Mouse (Mus musculus) layer of hippocampus, adult 2 months (tissue): ENCODE data around the gene Heatr6. TPM values are rescaled to one million over a fixed set of nuclear protein-coding genes. Genes with fewer than 3 reads are reported as not detected.

ENCODE experiments used
- DNase-seq, 2 experiments: peaks; one replicate each; pipeline ENCODE4 v3.0.0; 2022; ENCODE audit warnings: low spot score in 2 of 2
- H3K27ac ChIP-seq: fragments of 200-600 bp; 2 replicates; pipeline ENCODE4 v1.8.1; 2022
- H3K4me3 ChIP-seq: fragments of 200-600 bp; 2 replicates; pipeline ENCODE4 v1.8.1; 2022; ENCODE audit warnings: mild to moderate bottlenecking
- CTCF ChIP-seq: fragments of 200-600 bp; conservative IDR thresholded peaks from 2 replicates; pipeline ENCODE4 v1.8.1; 2022; ENCODE audit warnings: antibody characterized with exemption, mild to moderate bottlenecking, moderate library complexity
- total RNA-seq, 2 experiments: library from RNA; stranded (reverse); gene quantifications; 2 replicates each; pipeline ENCODE4 v1.2.3; 2021

Gene Heatr6
- total RNA-seq, 2 experiments from 2014 or later = 17.3 to 18.9 TPM

GRCm38 (mm10) chr11:83771014-83771413 is 17.5 kb downstream of the Heatr6 start:
- no peak for TF ChIP-seq CTCF
- Histone ChIP-seq H3K27ac (no peak overlapping the region), H3K4me3 (no peak overlapping the region)
- DNase-seq = no peak

DNA sequence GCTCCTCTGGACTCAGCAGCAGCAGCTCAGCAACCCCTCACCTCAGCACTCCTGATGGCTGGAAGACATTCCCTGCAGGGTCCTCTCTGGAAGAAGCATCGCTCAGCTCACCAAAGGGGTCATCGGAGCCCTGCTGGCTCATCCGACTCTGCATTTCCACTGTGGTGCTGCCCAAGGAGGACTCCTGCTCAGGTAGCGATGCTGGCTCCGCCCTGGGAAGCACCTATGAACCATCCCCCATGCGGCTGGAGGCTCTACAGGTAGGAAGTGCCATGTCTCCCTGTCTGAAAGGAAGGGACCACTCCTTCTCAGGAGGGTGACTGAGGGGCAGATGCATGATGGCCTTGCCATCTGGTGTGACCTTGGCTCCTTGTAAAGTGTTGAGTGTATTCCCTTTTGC is 18.8 kb downstream of the Heatr6 start:
- H3K27ac ChIP-seq = no peak overlapping the region
- no peak for TF ChIP-seq CTCF
- no peak for DNase-seq
- no peak overlapping the region for H3K4me3 ChIP-seq

- no peak for DNase-seq
These were observed 20.2 kb downstream of the Heatr6 start for GRCm38 (mm10) chr11:83773691-83774090.

DNA sequence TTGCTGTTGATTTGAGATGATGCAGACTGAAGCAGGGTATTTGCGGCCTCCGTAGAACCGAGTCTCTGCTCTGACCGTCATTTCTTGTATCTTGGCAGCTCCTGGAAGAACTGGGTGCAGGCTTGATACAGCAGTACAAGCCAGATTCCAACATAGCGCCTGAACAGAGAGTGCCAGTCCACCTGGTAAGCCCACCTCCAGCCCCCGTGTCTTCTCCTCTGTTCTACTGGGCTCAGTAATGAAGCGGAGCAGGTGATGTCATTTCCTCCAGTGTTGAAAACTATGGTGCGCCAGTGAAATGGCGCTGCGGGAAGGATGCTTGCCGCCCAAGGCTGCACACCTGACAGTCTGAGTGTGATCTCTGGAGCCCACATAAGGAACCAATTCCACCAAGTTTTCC is 20.8 kb downstream of the Heatr6 start:
- Histone ChIP-seq H3K4me3 (no peak overlapping the region), H3K27ac (no peak overlapping the region)
- no peak for TF ChIP-seq CTCF
- DNase-seq = no peak

More at GRCm38 (mm10) chr11:83773691-83774090, 20.2 kb downstream of the Heatr6 start:
- no peak for TF ChIP-seq CTCF
- H3K27ac ChIP-seq = no peak overlapping the region
- no peak overlapping the region for H3K4me3 ChIP-seq

GRCm38 (mm10) chr11:83776798-83777197 is 23.3 kb downstream of the Heatr6 start:
- TF ChIP-seq CTCF = no peak
- DNase-seq = no peak
- H3K27ac ChIP-seq = no peak overlapping the region
- H3K4me3 ChIP-seq = no peak overlapping the region

- DNase-seq = no peak
- Histone ChIP-seq H3K4me3 (no peak overlapping the region), H3K27ac (0 out of 2 replicates have a peak overlapping the region, but pooled peaks have one; percentile 28)
- TF ChIP-seq CTCF = no peak
These were observed 30.6 kb downstream of the Heatr6 start for GRCm38 (mm10) chr11:83783931-83784600.

DNA sequence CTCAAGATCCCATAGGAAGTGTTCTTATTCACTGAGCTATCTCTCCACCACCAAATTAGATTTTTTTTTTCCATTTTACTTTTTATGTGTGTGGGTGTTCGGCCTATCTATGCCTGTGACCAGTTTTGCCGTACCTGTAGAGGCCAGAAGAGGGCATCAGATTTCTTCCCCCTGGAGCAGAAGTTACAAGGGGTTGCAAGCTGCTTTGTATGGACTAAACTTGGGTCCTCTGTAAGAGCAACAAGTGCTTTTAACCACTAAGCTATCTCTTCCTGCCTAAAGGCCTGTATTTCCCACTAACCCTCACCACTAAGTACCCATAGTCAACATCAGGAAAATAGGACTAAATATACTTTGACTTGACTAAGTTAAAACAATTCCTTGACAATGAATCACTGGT is 31.2 kb downstream of the Heatr6 start:
- Histone ChIP-seq H3K4me3 (no peak overlapping the region), H3K27ac (no peak overlapping the region)
- DNase-seq = peak in 1 of 2 experiments; percentile 46
- TF ChIP-seq CTCF = peak; percentile 71

- peak; percentile 40 to 52 for DNase-seq
These were observed 31.9 kb downstream of the Heatr6 start for GRCm38 (mm10) chr11:83785366-83785765.

DNA sequence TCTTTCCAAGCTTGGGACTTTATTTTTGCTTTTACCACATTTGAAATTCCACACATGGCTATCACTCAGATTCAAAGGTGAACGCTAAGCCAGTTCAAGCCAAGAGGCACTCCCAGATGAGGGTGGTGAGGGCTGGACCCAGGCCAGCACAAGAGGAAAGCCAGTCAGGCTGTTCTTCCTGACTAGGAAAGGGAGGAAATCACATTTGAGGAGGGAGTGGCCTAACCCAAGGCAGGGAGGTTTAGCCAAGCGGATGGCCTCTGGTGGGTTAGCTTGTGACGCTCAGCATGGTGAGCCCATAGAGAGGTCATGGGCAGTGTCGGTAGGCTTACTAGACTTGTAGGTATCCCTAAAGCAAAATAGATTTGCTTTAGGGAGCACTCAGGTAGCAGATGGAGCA is 33.3 kb downstream of the Heatr6 start:
- no peak for DNase-seq
- H3K27ac ChIP-seq = no peak overlapping the region
- no peak for TF ChIP-seq CTCF
- no peak overlapping the region for H3K4me3 ChIP-seq

More at GRCm38 (mm10) chr11:83785366-83785765, 31.9 kb downstream of the Heatr6 start:
- no peak overlapping the region for H3K4me3 ChIP-seq
- no peak overlapping the region for H3K27ac ChIP-seq
- TF ChIP-seq CTCF = peak; percentile 80

GRCm38 (mm10) chr11:83787401-83788021 is 34.0 kb downstream of the Heatr6 start:
- TF ChIP-seq CTCF = peak; percentile 66
- H3K27ac ChIP-seq = no peak overlapping the region
- no peak for DNase-seq
- no peak overlapping the region for H3K4me3 ChIP-seq

- no peak for DNase-seq
- Histone ChIP-seq H3K27ac (no peak overlapping the region), H3K4me3 (no peak overlapping the region)
- TF ChIP-seq CTCF = no peak
These were observed 34.8 kb downstream of the Heatr6 start for GRCm38 (mm10) chr11:83788331-83788730.

GRCm38 (mm10) chr11:83789259-83789658 is 35.8 kb downstream of the Heatr6 start:
- TF ChIP-seq CTCF = no peak
- peak in 1 of 2 experiments; percentile 37 for DNase-seq
- no peak overlapping the region for H3K4me3 ChIP-seq
- no peak overlapping the region for H3K27ac ChIP-seq

- no peak for TF ChIP-seq CTCF
- H3K4me3 ChIP-seq = no peak overlapping the region
- no peak for DNase-seq
- no peak overlapping the region for H3K27ac ChIP-seq
These were observed 37.6 kb downstream of the Heatr6 start for GRCm38 (mm10) chr11:83791133-83791532.

DNA sequence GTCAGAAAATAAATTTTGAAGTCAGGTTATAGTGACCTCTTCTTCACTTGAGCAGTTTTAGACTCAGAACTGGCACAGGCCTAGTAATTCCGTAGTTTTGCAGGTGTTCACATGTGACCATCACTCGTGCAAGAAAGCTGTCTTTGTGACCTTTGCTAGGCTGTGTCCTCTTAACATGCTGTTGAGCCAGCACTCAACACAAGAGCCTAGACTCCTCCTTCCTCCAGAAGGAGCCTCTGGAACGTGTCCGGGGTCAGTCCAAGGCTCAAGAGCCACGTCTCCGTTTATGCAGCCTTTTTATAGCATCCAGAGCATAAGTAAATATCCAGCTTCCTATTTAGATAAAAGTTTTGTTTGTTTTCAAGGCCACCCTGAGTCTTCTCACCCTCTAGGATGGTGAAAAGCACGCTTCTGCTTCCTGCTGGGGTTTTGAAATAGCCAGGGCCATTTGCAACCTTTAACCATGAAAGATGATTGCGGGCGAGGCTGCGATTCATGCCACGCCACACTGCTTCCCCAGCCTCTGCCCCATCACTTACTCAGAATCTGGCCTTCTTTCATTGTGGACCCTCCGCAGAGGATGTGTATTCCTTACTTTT is 38.9 kb downstream of the Heatr6 start:
- no peak for TF ChIP-seq CTCF
- H3K27ac ChIP-seq = no peak overlapping the region
- H3K4me3 ChIP-seq = no peak overlapping the region
- no peak for DNase-seq
